Mouse (Mus musculus) limb, embryonic 14.5 days (tissue): Measurements from ENCODE around the gene Pfdn2. TPM values are rescaled to one million over a fixed set of nuclear protein-coding genes. Genes with fewer than 3 reads are reported as not detected.
"Not testable (repeated sequence)": the region's sequence is repeated elsewhere in the genome, so short reads cannot be mapped to it uniquely, and the experiment has no call there.

Experiments used
- ATAC-seq: fragments of 200-750 bp; cut with Nextera tagmentation; 2 replicates; pipeline ENCODE4 v1.8.0; 2017; ENCODE audit warnings: low read depth, moderate number of reproducible peaks, moderate TSS enrichment; ENCODE audit not compliant: low FRiP score
- DNase-seq: peaks from one replicate; pipeline ENCODE4 v3.0.0-alpha.2; 2015; ENCODE audit warnings: low spot score
- H3K27ac ChIP-seq: fragments of 300-500 bp; sonication (generic); replicated peaks from 2 replicates; pipeline ENCODE4 v1.5.1; 2014; ENCODE audit warnings: low read depth, mild to moderate bottlenecking, low read length, moderate library complexity, mixed read lengths
- H3K27me3 ChIP-seq: fragments of 300-500 bp; sonication (generic); 2 replicates; pipeline ENCODE4 v1.6.1; 2014; ENCODE audit warnings: low read length, mixed read lengths; ENCODE audit not compliant: control insufficient read depth, insufficient read depth
- H3K36me3 ChIP-seq: fragments of 300-500 bp; sonication (generic); 2 replicates; pipeline ENCODE4 v1.6.1; 2014; ENCODE audit warnings: mild to moderate bottlenecking, low read length, moderate library complexity, mixed read lengths; ENCODE audit not compliant: control insufficient read depth, insufficient read depth
- H3K4me1 ChIP-seq: fragments of 300-500 bp; sonication (generic); 2 replicates; pipeline ENCODE4 v1.6.1; 2014; ENCODE audit warnings: antibody characterized with exemption, low read length, mixed read lengths; ENCODE audit not compliant: control insufficient read depth, insufficient read depth
- H3K4me2 ChIP-seq: fragments of 300-500 bp; sonication (generic); replicated peaks from 2 replicates; pipeline ENCODE4 v1.6.1; 2014; ENCODE audit warnings: low read depth, mild to moderate bottlenecking, low read length, moderate library complexity; ENCODE audit not compliant: severe bottlenecking
- H3K4me3 ChIP-seq: fragments of 300-500 bp; sonication (generic); replicated peaks from 2 replicates; pipeline ENCODE4 v1.5.1; 2014; ENCODE audit warnings: low read length
- H3K9ac ChIP-seq: fragments of 300-500 bp; sonication (generic); 2 replicates; pipeline ENCODE4 v1.6.1; 2014; ENCODE audit warnings: mild to moderate bottlenecking, low read depth, low read length, moderate library complexity; ENCODE audit not compliant: severe bottlenecking
- H3K9me3 ChIP-seq: fragments of 300-500 bp; sonication (generic); 2 replicates; pipeline ENCODE4 v1.6.1; 2016; ENCODE audit warnings: low read length; ENCODE audit not compliant: control insufficient read depth
- POLR2A ChIP-seq: fragments of 200-500 bp; IDR thresholded peaks from 2 replicates; pipeline ENCODE4 v1.8.0; 2012; ENCODE audit warnings: inconsistent platforms, mild to moderate bottlenecking, moderate library complexity, borderline replicate concordance; ENCODE audit not compliant: insufficient read depth, insufficient read length; ENCODE audit errors: extremely low read depth
- WGBS: fragments of 180-500 bp; shearing (Covaris S2); extraction: QIAGEN DNeasy Blood & Tissue Kit; methylation state at CpG from one replicate; pipeline ENCODE4 v1.1.7; 2014; 5-methylcytosine and 5-hydroxymethylcytosine counted together
- polyA plus RNA-seq, 2 experiments: library from polyadenylated mRNA; depleted of rRNA in 1 of 2; stranded (reverse) in 1 of 2; unstranded in 1 of 2; fragments of >200 nt; fragmentation: Nextera tagmentation in 1 of 2; extraction: Ambion mirVana in 1 of 2; gene quantifications; 2 replicates each; pipeline versions ENCODE4 v1.2.1 to v1.2.3; 2012 to 2014

The Pfdn2 gene
- polyA plus RNA-seq, 2 experiments, result 43.0 to 82.5 TPM

DNA sequence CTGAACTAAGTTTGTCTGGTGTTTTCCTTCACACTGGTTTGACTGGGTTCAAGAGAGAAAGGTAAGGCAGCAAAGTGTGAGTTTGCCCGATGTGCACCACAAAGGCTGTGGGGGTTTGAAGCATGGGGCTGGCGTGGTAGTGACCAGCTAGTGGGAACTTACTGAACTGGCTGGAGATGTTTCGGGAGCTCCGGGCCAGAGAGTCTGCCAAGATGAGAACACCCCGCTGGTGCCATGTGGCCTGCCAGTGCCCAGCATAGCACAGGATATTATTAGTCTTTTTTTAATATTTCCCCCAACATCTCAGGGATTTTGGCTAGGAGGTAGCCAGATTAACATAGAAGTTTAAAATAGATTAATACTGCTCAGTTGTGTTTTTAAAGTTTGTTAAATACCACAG is 25.3 kb upstream of the Pfdn2 start:
- WGBS, result 22% methylated on average over 5 of the region's 5 CpGs
- TF ChIP-seq POLR2A, result no peak
- ATAC-seq, result no peak
- DNase-seq, result no peak
- no peaks in the 10 kb centered on the region for H3K9me3 ChIP-seq
- no peaks in the 10 kb centered on the region for H3K36me3 ChIP-seq
- no peaks in the 10 kb centered on the region for H3K27me3 ChIP-seq
- H3K9ac ChIP-seq, result no peak overlapping the region
- H3K4me1 ChIP-seq, result no peaks in the 10 kb centered on the region
- no peak overlapping the region; the same call in 1 of the 2 replicates for H3K4me3 ChIP-seq
- no peak overlapping the region for H3K27ac ChIP-seq
- H3K4me2 ChIP-seq, result no peak overlapping the region

- Histone ChIP-seq H3K9ac (no peak overlapping the region), H3K4me3 (no peak overlapping the region), H3K9me3 (no peaks in the 10 kb centered on the region), H3K36me3 (no peaks in the 10 kb centered on the region), H3K4me1 (no peaks in the 10 kb centered on the region), H3K27me3 (no peaks in the 10 kb centered on the region), H3K4me2 (no peak overlapping the region), H3K27ac (no peak overlapping the region)
- no peak for TF ChIP-seq POLR2A
- peak; percentile 60 for DNase-seq
- no peak for ATAC-seq
Measured at GRCm38 (mm10) chr1:171321415-171321814, 24.1 kb upstream of the Pfdn2 start.

DNA sequence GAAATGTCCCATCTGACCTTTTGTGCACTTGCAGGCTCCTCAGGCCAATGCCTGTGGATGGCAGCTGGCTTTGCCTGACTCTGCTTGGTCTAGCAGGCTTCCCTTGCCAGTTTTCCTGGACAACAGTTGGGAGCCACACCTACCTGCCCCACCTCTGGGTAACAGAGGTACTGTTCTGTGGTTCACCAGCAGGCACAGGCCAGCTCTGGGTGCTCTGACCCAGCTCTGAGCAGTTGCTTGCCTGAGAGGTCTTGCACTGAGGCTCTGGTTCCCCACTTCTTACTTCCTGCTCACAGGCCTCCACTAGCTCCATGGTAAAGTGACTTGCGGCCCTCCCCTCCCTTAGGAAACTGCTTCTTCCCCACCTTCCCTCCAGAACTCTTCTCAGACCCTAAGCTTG is 23.5 kb upstream of the Pfdn2 start:
- H3K4me2 ChIP-seq, result no peak overlapping the region
- WGBS, result 90% methylated on average over 1 of the region's 1 CpGs
- ATAC-seq (no peak), DNase-seq (no peak)
- no peak overlapping the region for H3K4me3 ChIP-seq
- TF ChIP-seq POLR2A, result no peak
- no peak overlapping the region for H3K27ac ChIP-seq
- H3K9me3 ChIP-seq, result no peaks in the 10 kb centered on the region
- H3K9ac ChIP-seq, result no peak overlapping the region
- H3K36me3 ChIP-seq, result no peaks in the 10 kb centered on the region
- no peaks in the 10 kb centered on the region for H3K4me1 ChIP-seq
- H3K27me3 ChIP-seq, result no peaks in the 10 kb centered on the region

GRCm38 (mm10) chr1:171325571-171325970 is 19.9 kb upstream of the Pfdn2 start:
- no peak for TF ChIP-seq POLR2A
- 77% methylated on average over 2 of the region's 2 CpGs for WGBS

DNA sequence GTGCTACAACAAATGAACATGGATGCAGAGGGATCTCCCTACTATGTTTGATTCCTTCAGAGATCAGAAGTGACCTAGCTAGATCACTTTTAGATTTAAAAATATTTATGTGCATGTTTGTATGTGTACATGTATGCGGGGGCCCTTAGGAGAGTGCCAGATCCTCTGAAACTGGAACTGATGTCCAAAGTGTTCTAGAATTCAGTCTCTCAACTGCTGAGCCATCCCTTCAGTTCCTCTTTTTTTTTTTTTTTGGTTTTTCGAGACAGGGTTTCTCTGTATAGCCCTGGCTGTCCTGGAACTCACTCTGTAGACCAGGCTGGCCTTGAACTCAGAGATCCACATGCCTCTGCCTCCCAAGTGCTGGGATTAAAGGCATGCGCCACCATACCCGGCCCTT is 18.9 kb upstream of the Pfdn2 start:
- 89% methylated on average over 4 of the region's 4 CpGs for WGBS
- peaks cover 20% of the 10 kb centered on the region for H3K4me1 ChIP-seq
- H3K27ac ChIP-seq, DNase-seq, H3K9ac ChIP-seq, H3K4me3 ChIP-seq, H3K4me2 ChIP-seq, H3K9me3 ChIP-seq, H3K27me3 ChIP-seq, H3K36me3 ChIP-seq, ATAC-seq: not testable (repeated sequence)

More at GRCm38 (mm10) chr1:171325571-171325970, 19.9 kb upstream of the Pfdn2 start:
- H3K9ac ChIP-seq, result no peak overlapping the region
- no peaks in the 10 kb centered on the region for H3K36me3 ChIP-seq
- H3K27me3 ChIP-seq, result no peaks in the 10 kb centered on the region
- H3K4me3 ChIP-seq, result no peak overlapping the region
- no peak for DNase-seq
- H3K4me2 ChIP-seq, result no peak overlapping the region
- no peak overlapping the region for H3K27ac ChIP-seq
- no peak for ATAC-seq
- H3K4me1 ChIP-seq, result peaks cover 12% of the 10 kb centered on the region
- no peaks in the 10 kb centered on the region for H3K9me3 ChIP-seq

GRCm38 (mm10) chr1:171328244-171328643 is 17.2 kb upstream of the Pfdn2 start:
- ATAC-seq, result no peak
- WGBS, result 32% methylated on average over 9 of the region's 9 CpGs
- peaks cover 20% of the 10 kb centered on the region for H3K4me1 ChIP-seq

More at GRCm38 (mm10) chr1:171328244-171328643, 17.2 kb upstream of the Pfdn2 start:
- Histone ChIP-seq H3K27ac (peak overlapping the region; percentile 99), H3K9ac (peak overlapping the region; percentile 94), H3K9me3 (no peaks in the 10 kb centered on the region), H3K36me3 (no peaks in the 10 kb centered on the region), H3K4me2 (peak overlapping the region; percentile 94), H3K27me3 (no peaks in the 10 kb centered on the region), H3K4me3 (peak overlapping the region; percentile 62)
- no peak for TF ChIP-seq POLR2A
- peak; percentile 40 for DNase-seq
